Mouse (Mus musculus): ENCODE data around the gene Chmp2b. TPM values are rescaled to one million over a fixed set of nuclear protein-coding genes. Genes with fewer than 3 reads are reported as not detected.

The Chmp2b gene
- 10 to 100 TPM; 30.4 to 32.9 (median 31.8) TPM for total RNA-seq (2022)

DNA sequence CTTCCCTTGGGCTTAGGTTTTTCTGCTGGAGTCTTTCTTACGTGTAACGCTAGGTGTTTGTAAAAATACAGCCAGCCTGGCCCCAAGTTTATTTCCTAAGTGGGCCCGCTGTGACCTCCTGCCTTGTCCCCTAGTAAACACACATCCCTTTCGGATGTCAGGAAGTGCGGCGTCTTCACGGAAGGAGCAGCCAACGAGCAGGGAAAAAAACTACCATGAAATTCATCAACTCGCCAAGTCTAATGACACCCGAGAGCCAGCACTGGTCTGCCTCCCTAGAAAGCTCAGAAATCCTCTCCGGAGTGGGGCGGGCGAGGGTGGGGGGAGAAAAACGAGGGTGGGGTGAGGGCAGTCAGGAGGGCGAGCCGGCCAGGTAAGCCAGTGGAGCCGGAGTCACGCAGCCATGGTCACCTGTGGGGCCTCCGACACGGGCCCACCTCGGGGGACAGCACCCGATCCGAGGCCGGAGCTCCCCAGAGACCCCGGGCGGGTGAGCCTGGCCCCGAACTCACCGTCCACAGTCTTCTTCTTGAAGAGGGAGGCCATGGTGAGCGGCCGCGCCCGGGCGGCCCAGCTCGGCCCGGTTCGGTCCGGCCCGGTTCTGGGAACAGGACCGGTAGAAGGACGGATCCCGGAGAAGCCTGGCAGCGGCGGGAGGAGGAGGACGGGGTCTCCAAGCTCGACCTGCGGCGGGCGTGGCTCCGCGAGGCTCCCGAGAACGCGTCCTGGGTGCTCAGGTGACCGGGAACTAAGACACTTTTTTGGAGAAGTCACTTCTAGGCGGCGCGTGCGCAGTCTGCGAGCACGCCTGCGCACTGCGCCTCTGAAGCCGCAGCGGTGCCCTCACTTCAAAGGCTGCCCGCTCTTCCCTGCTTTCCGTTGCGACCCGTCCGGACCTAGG is at the start of gene Chmp2b:
Gene Chmp2b (minus strand): TSS at position 764 of the 901 bp plus-strand sequence.
- DNase-seq (ENCODE audit: low spot score in 2 of 2), result peak; percentile 57 to 74

- no peak for DNase-seq (ENCODE audit: low spot score in 2 of 2)
Observed at GRCm38 (mm10) chr16:65611678-65612077, 49.2 kb upstream of the Chmp2b start.

GRCm38 (mm10) chr16:65600798-65601197 is 38.3 kb upstream of the Chmp2b start:
- DNase-seq (ENCODE audit: low spot score in 2 of 2), result no peak

- DNase-seq (ENCODE audit: low spot score in 2 of 2), result no peak
Observed at GRCm38 (mm10) chr16:65586111-65586865, 23.8 kb upstream of the Chmp2b start.

DNA sequence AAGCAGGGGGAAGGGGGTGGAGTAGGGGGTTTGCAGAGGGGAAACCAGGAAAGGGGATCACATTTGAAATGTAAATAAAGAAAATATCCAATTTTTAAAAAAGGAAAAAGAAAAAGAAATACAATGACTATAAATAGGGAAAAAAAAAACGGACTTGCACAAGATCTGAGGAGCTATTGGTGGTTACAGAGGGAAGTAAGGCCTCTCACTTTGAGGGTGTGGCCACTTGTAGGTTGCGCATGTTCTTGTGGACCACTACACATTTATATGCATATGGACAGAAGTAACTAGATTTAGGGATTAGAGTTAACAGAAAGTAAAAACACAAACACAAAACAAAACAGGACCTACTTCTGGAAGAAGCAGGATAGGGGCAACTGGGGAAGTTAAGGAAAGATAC is 23.2 kb upstream of the Chmp2b start:
- DNase-seq (ENCODE audit: low spot score in 2 of 2), result no peak

DNA sequence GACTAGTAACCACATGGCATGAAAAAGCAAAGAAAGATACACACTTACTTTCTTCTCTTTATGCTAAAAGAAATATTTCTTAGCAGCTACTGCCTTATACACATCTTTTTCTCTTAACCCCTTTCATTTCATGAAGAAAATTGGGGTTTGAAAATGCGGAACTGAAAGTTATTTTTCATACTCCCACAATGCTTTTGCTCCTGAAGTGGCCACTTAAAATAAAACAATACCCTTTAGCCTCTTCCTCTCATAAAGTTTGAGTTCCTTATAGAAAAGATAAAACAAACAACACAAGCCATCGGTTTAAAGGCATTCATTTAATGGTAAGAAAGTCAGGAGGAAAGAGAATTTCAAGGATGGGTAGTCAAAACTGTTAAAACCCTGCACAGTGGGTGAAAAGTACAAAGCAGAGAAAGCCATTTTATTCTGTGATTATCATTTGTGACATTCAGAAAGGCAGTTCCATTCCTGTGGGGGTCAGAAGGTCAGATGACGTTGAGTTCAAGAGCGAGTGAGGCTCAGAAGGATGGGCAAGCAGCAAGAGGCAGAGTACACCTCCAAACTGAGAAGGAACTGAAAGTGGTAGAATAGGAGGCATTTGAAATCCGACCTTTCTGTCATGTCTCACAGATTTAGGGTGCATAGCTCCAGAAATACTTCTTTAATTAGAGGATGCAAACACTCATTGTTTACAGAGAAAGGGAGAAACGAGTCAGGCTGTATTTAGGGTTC is 14.9 kb upstream of the Chmp2b start:
- DNase-seq (ENCODE audit: low spot score in 2 of 2), result no peak

DNA sequence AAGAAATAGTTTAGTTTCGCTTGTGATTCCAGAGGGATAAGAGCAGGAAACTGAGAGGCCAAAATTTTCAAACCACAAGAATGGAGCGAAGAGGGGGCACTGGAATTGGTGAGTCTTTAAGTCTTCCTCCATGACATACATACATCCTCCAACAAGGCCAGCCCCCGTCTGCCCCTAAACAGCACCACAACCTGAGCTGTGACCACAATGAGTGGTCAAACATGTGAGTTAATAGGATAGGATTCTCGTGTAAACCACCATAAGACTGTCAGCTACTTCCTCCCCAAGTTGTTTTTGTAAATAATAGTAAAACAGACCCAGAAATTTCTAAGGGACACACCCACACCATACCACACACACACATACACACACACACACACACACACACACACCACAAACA is 6.3 kb upstream of the Chmp2b start:
- no peak for DNase-seq (ENCODE audit: low spot score in 2 of 2)

- no peak for DNase-seq (ENCODE audit: low spot score in 2 of 2)
Observed at GRCm38 (mm10) chr16:65564951-65565350, 2.4 kb upstream of the Chmp2b start.

DNA sequence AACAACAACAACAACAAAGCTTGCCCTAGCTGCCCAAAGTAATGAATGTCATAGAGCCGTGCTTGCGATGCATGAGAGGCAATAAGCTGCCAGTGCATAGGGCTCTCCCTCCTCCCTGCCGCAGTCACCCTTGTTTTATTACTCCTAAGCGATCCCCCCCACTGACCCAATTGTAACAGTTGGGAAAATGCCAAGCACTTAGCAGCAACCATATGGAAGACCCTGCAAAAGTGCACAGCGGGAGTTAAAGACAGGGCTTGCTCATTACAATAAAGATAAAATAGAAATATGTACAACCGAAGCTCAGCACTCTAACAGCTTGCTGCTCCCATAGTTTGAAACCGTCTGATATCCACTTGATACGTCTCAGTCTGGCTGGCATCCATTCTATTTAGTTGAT is 1.8 kb upstream of the Chmp2b start:
- DNase-seq (ENCODE audit: low spot score in 2 of 2), result no peak

GRCm38 (mm10) chr16:65562864-65563206 is 309 bp upstream of the Chmp2b start:
- DNase-seq (ENCODE audit: low spot score in 2 of 2), result no peak

- no peak for DNase-seq (ENCODE audit: low spot score in 2 of 2)
Observed at GRCm38 (mm10) chr16:65560996-65561962, 1.2 kb downstream of the Chmp2b start.

- DNase-seq (ENCODE audit: low spot score in 2 of 2), result no peak
Observed at GRCm38 (mm10) chr16:65559591-65559990, 2.9 kb downstream of the Chmp2b start.

GRCm38 (mm10) chr16:65557369-65557768 is 5.2 kb downstream of the Chmp2b start:
- no peak for DNase-seq (ENCODE audit: low spot score in 2 of 2)

- no peak for DNase-seq (ENCODE audit: low spot score in 2 of 2)
Observed at GRCm38 (mm10) chr16:65554267-65554666, 8.3 kb downstream of the Chmp2b start.

DNA sequence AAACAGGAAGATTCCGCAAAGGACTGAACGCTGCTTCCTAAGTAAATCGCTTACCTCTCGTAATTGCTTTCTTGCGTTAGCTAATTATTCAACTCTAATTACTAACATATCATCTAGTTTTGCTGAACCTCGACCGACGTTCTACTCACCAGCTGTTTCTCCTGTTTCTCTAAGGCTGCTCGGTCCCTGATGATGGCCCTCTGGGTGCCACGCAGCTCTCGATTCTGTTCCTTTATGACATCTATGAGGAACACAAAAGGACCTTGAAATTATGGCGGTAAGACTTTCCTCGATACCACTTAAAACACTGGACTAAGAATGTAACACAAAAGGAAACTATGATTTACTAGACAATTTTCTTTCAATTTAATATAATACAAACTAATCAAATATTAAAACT is 11.7 kb downstream of the Chmp2b start:
- no peak for DNase-seq (ENCODE audit: low spot score in 2 of 2)

DNA sequence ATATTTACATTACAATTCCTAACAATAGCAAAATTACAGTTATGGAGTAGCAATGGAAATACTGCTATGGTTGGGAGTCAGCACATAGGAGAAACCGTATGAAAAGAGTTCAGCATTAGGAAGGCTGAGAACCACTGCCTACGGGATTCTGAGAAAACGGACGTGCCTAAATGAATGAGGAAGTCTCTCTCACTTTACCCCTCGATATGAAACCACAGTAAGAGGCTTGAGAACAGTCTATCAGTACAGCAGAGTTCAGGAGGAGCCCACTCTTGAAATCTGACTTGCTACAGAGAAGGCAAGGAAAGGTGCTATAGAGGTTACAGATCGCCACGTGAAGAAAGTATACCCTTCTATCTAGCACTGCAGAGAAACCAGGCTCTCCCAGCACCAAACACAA is 13.6 kb downstream of the Chmp2b start:
- no peak for DNase-seq (ENCODE audit: low spot score in 2 of 2)

GRCm38 (mm10) chr16:65543676-65544293 is 18.7 kb downstream of the Chmp2b start:
- DNase-seq (ENCODE audit: low spot score in 2 of 2), result no peak

- DNase-seq (ENCODE audit: low spot score in 2 of 2), result no peak
Observed at GRCm38 (mm10) chr16:65533315-65533999, 29.1 kb downstream of the Chmp2b start.

GRCm38 (mm10) chr16:65531663-65532062 is 30.9 kb downstream of the Chmp2b start:
- no peak for DNase-seq (ENCODE audit: low spot score in 2 of 2)

GRCm38 (mm10) chr16:65529589-65529988 is 32.9 kb downstream of the Chmp2b start:
- no peak for DNase-seq (ENCODE audit: low spot score in 2 of 2)
